Mouse (Mus musculus): ENCODE measurements around the gene Olfr714.
"Not testable (repeated sequence)": the region's sequence is repeated elsewhere in the genome, so short reads cannot be mapped to it uniquely, and the experiment has no call there.

Gene Olfr714

GRCm38 (mm10) chr7:107070681-107071080 lies at the start of gene Olfr714:
TSS of gene Olfr714 (plus strand) at chr7:107070981.
- in situ Hi-C loops (cut with MboI; ENCODE audit: low sequenced_read_pairs) = no loop called here

- in situ Hi-C loops (cut with MboI; ENCODE audit: low sequenced_read_pairs) = no loop called here
These were observed 39.9 kb upstream of the Olfr714 start, which contains the start of gene Olfr713 for GRCm38 (mm10) chr7:107030874-107031273. TSS of gene Olfr713 (plus strand) at chr7:107031174.

- in situ Hi-C loops (cut with MboI; ENCODE audit: low sequenced_read_pairs) = no loop called here
These were observed 30.7 kb upstream of the Olfr714 start for GRCm38 (mm10) chr7:107039934-107040563.

GRCm38 (mm10) chr7:107043136-107043535 lies 27.6 kb upstream of the Olfr714 start:
- in situ Hi-C loops (cut with MboI; ENCODE audit: low sequenced_read_pairs) = no loop called here

GRCm38 (mm10) chr7:107044407-107044806 lies 26.4 kb upstream of the Olfr714 start:
- in situ Hi-C loops (cut with MboI; ENCODE audit: low sequenced_read_pairs) = no loop called here

GRCm38 (mm10) chr7:107045833-107046232 lies 24.9 kb upstream of the Olfr714 start:
- in situ Hi-C loops (cut with MboI; ENCODE audit: low sequenced_read_pairs) = no loop called here

- in situ Hi-C loops (cut with MboI; ENCODE audit: low sequenced_read_pairs) = no loop called here
These were observed 23.2 kb upstream of the Olfr714 start for GRCm38 (mm10) chr7:107047578-107047977.

GRCm38 (mm10) chr7:107092920-107093319 lies 22.1 kb downstream of the Olfr714 start, which contains the start of gene Olfr17:
TSS of gene Olfr17 (plus strand) at chr7:107093220.
- in situ Hi-C loops (cut with MboI; ENCODE audit: low sequenced_read_pairs) = no loop called here

- in situ Hi-C loops (cut with MboI; ENCODE audit: low sequenced_read_pairs) = not testable (repeated sequence)
These were observed 39.5 kb downstream of the Olfr714 start, which contains the start of gene Olfr715b for GRCm38 (mm10) chr7:107110269-107110668. TSS of gene Olfr715b (minus strand) at chr7:107110369.

Data from CH12F3 (cell line).